Mouse (Mus musculus) gastrocnemius, adult 8-10 months (tissue): ENCODE measurements around the gene Psg16. TPM values are rescaled to one million over a fixed set of nuclear protein-coding genes. Genes with fewer than 3 reads are reported as not detected.
"Not testable (repeated sequence)": the region's sequence is repeated elsewhere in the genome, so short reads cannot be mapped to it uniquely, and the experiment has no call there.

ENCODE experiments used
- DNase-seq, 2 experiments: peaks; one replicate each; pipeline ENCODE4 v3.0.0; 2022; ENCODE audit warnings: low spot score in 2 of 2
- total RNA-seq, 4 experiments: library from RNA; stranded (reverse); gene quantifications; 2 replicates each; pipeline ENCODE4 v1.2.4; 2022

The Psg16 gene
- total RNA-seq, 4 experiments from 2014 or later: 0.09 to 0.15 TPM; not detected in 2

- no peak for DNase-seq
Measured at GRCm38 (mm10) chr7:17055287-17055946, 18.4 kb upstream of the Psg16 start.

- DNase-seq: peak; percentile 74 to 75
Measured at GRCm38 (mm10) chr7:17056081-17056581, 17.7 kb upstream of the Psg16 start.

GRCm38 (mm10) chr7:17056601-17057523 lies 17.0 kb upstream of the Psg16 start:
- DNase-seq: no peak

GRCm38 (mm10) chr7:17058071-17058689 lies 15.7 kb upstream of the Psg16 start:
- peak; percentile 71 to 82 for DNase-seq

- DNase-seq: no peak
Measured at GRCm38 (mm10) chr7:17058816-17059462, 14.9 kb upstream of the Psg16 start.

GRCm38 (mm10) chr7:17059463-17059844 lies 14.4 kb upstream of the Psg16 start:
- DNase-seq: no peak

DNA sequence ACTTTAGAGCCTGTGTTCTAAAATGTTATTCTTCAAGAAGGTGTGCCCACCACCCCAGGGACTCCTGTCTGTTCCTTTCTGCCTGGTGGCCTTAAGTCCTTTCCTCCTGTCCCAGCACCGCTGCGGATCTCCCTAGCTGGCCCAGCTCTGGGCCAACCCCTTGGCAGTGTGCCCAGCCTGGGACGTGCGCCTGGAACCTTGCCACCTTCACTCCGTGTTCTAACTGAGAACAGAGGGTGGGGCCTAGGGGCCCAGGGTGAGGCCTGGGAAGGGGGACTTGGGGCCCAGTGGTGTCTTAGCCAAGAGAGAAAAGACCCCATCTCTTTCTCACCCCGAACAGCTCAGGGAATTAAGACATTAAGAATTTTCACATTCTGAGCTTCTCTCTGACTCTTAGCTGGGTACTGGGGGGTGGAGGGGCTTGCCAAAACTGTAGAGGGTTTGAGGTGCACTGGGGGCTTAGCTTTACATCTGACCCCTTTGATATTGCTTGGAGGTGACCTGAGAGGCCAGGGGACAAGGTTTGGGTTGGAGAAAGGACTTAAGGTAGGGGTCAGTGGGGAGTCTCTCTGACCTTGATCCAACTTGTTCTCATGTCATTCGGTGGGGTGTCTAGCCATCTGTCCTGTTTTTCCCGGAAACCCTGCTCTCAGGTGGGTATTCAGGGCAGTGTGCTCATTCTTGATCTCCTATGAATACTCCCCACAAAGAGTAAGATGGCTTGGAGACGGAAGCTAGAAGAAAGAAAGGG lies 13.6 kb upstream of the Psg16 start:
- DNase-seq: peak; percentile 86 to 90

- peak in 1 of 2 experiments; percentile 29 for DNase-seq
Measured at GRCm38 (mm10) chr7:17060782-17061605, 12.8 kb upstream of the Psg16 start.

- DNase-seq: no peak
Measured at GRCm38 (mm10) chr7:17062389-17062788, 11.5 kb upstream of the Psg16 start, which contains the start of gene Hif3a. Gene Hif3a (minus strand): TSS chr7:17062427.

GRCm38 (mm10) chr7:17062845-17063244 lies 11.0 kb upstream of the Psg16 start:
- DNase-seq: no peak

DNA sequence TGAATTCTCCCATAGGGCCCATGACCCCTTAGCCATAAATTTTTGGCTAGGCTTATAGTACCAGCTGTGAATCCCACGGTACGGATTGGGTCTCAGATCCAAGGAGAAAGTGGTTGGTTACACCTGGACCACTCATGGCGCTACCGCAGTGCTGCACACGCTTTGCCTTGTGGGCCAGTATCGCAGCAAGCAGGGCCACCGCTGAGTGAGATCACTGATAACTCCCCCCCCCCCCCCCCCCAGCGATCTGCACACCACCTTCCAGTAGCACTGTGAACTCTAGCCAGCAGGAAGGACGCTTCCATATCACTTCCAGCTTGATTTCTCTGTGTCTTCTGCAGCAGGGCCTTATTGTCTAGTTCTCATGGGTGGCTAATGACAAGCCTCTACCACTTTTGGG lies 8.2 kb upstream of the Psg16 start:
- no peak for DNase-seq

DNA sequence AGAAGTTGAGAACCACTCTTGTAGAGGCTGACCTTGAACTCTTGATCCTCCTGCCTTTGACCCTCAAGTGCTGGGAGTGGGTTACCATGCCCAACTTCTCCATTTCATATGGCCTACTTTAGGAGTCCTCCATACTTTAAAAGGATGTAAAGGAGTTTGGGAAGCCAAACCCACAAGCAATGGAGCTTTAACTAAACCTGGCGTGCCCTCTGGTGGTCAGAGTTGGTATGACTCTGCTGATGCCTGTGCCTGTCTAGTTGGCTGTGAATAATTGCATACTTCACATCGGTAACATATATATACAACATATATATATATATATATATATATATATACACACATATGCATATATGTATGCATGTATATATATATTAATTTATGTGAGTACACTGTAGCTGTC lies 7.4 kb upstream of the Psg16 start:
- DNase-seq: peak; percentile 53 to 70

DNA sequence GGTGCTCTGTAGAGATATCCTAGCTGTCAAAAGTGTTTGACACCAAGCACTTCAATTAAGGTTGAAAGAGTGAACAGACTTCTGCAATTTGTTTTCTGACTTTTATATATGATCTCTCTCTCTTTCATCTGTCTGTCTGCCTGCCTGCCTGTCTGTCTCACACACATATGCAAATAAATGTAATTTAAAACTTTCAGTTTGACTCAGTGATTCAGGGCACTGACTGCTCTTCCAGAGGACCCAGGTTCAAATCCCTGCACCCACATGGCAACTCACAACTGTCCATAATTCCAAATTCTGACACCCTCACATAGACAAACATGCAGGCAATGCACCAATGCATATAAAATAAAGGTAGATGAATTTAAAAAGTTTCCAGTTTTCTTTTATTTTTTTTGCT lies 6.8 kb upstream of the Psg16 start:
- no peak for DNase-seq

- DNase-seq: not testable (repeated sequence)
Measured at GRCm38 (mm10) chr7:17067651-17068050, 6.2 kb upstream of the Psg16 start.

DNA sequence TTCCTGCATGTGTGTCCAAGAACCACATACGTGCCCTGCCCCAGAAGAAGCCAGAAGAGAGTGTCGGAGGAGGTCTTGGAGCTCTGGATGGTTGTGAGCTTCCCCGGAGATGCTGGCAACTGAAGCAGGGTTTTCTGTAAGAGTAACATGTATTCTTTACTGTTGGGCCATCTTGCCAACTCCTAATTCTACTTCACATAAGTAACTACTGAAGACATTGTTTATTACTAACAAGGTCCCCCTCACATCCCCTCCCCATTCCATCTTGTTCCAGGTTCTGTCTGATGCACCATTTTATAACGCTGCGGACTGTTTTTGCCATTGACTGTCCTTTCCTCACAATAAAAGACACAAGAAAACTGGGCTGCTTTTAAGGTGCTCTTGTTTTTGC lies 332 bp upstream of the Psg16 start:
- no peak for DNase-seq

- no peak for DNase-seq
Measured at GRCm38 (mm10) chr7:17076542-17076941, 2.7 kb downstream of the Psg16 start.

DNA sequence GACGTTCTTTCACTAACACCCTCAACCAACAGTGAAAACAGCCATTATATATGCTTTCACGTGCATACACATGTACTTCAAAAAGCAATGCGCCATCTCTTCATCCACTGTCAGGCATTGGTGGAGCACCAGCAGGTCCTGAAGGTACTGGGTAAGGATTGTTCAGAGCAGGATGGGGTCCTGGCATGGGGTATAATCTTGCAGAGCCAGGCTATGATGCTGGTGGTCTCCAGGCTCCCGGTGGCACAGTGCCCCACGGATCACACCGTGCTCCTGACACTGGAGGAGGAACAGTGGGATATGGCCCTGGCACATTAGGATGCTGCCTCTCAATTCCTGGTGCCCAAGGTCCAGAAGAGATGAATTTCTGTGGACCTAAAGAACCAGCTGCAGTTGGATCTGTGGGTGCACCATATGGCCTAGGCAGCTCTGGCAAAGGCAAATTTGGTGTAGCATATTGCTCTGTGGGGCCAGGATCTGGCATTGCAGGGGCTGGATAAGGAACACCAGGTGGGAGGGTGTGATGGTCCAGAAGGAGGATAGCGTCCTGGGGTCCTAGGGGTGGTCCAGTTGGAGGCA lies 4.3 kb downstream of the Psg16 start:
- DNase-seq: no peak

DNA sequence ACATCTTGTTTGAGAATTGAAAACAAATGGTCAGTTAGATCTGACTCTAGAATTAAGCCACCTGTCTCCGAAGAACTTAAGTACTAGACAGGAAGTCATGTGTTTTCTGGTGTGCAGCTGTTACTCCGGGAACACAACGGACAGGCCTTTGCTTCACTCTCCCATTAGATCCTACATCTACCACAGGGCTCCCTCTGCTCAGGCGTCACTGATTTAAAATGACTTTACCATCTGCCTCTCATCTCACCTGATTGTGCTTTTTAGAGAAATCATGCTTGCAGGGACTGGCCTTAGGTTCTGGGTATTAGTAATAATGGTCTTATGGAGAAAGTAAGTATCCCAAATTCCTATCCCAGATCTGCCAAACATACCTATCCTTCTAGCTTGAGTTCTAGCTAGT lies 8.9 kb downstream of the Psg16 start:
- no peak for DNase-seq

DNA sequence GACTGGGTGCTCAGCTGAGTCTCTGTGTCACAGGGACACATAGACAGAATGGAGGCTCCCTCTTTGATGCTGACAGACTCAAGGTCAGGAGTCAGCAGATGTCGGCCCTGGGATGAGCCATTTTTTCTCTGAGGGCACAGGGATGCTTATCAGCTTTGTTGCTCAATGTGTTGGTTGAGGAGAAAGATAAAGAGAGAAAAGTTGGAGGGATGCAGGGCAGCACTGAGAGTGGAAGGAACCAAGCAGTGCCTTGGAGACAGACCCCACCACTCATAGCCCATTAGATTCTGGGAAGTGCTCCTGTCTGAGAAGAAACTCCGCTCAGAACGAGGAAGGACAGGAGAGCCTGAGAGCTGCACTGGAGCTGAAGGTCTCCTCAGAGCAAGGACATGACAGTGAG lies 13.9 kb downstream of the Psg16 start:
- DNase-seq: no peak
